Mouse (Mus musculus) cerebellum, postnatal 14 days (tissue): ENCODE measurements at regions not wholly inside any gene's neighbourhood (a gene's known extent, or its start where the extent isn't known, plus 50 kb on each side); places are given as distances from the start of the nearest gene placed in this dataset.
A peak's percentile ranks its signal among the peaks of the same experiment; 100 is the strongest.

ENCODE experiments used
- DNase-seq, 2 experiments: peaks; one replicate each; pipeline ENCODE4 v3.0.0; 2021; ENCODE audit warnings: mixed read lengths in 2 of 2

GRCm38 (mm10) chr5:82472146-82472545, 882.8 kb downstream of the Tecrl start:
- DNase-seq: no peak

DNA sequence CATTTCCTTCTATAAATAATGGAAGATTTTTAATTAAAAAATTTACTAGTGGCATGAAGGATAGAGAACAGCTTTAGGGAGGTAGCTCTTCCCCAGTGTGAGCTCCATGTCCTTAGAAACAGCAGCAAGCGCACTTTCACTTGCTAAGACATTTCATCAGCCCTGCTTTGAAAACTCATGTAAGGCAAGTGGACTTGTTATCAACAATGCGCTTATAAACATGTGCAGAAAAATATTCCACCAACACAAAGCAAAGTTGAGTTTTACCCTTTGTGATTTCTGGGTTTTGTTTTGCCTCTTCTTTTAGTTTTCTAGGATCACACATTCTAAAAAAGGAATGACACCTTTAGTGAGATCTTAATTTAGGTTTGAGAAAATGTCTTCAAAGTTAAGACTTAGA, 890.7 kb downstream of the Tecrl start:
- no peak for DNase-seq

DNA sequence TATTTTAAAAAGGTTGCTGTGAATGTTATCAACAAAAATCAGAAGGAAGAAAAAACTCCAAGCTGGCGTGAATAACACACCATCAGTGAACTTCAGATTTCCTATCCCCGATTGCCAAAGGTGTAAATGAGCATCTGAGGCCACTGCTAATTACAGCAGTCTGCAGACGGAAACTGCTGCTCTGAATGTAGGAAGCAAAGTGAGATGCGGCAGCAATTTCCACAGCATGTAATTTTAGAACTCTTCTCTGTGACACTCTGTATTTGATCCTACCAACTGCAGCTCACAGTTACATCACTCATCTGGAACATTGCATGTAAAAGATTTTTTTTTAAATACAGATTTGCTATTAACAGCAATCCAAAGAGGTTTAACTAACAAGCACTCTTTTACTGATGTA, 913.7 kb downstream of the Tecrl start:
- DNase-seq: no peak

- no peak for DNase-seq
Measured at GRCm38 (mm10) chr5:82440126-82440525, 914.9 kb downstream of the Tecrl start.

- DNase-seq: no peak
Measured at GRCm38 (mm10) chr5:82420396-82420795, 934.6 kb downstream of the Tecrl start.

DNA sequence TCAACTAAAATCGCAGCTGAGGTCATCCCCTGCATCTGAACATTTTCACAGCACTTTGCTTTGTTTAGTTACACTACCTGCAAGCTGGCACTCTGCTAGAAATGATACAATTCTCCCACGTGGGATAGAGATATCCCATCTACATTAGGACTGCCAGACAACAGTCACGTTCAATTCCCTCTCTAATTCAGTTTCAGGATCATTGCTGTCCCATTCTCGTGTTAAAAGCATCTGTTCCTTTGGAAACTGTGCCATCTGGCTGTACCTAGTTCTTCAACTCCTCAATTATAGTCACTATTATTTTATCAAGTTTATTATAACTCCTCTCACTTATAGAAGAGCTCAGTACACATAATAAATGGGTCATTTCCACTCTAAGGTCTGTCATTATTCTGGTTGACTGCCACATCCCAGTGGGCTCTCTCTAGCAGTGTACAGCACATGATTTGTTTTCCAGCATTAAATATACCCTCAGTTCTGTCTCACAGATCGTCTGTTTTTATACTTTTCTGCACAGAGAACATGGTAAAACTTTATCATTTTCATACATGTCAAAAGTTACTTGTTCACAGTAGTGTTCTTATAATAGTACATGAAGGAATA, 958.3 kb downstream of the Tecrl start:
- DNase-seq: peak; percentile 12 to 32

DNA sequence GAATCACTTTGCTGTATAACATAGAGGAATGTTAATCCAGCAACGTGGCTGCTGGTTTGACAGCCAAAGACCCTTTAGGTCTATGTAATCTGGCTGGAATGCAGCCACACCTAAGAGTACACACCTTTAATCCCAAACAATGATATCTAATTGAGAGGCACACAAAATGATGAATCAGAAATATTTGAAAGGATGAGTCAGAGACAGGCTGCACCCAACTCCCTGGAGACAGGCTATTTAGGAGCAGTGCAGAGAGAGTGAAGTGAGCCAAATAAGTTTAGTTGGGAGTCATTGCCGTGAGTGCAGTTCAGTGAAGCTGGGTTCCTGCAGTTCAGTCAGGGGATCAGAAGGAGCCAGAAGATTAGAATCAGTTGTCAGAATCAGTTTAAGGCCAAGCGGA, 993.4 kb downstream of the Tecrl start:
- DNase-seq: no peak

DNA sequence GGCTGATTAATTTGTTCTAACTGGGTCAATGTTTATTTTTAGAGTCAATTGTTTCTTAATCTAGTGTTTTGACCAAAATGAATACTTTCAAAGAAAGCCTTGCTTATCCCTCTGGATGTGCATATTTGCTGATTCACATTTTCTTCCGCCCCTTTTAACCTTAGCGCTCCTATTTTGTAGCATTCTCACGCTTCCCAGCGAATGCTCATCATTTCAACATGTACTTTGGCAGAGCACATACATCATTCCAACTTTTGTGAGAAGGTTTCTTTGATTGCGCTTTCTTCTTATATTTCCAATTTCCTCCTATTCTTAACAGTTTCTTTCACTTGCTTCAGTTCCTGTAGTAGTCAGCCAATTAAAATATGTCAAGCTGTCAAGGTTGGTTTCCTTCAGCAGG, 998.7 kb downstream of the Tecrl start:
- no peak for DNase-seq

DNA sequence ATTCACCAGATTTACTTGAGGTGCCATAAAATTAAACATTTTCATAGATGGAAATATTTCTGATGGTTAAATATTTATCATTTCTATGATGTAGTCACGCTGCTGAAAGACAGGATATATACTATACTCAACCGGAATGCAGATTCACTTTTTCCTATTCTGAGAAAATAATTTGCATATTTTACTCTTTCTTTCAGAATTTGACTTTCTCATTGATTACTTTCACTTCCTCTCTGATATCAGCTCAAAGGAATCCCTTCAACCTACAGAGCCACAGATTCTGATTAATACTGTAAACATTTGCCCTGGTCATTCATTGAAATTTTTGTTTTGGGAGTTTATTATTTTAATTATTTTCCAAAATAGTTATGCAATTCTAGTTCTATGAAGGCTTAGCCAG, 1003.9 kb downstream of the Tecrl start:
- DNase-seq: no peak

DNA sequence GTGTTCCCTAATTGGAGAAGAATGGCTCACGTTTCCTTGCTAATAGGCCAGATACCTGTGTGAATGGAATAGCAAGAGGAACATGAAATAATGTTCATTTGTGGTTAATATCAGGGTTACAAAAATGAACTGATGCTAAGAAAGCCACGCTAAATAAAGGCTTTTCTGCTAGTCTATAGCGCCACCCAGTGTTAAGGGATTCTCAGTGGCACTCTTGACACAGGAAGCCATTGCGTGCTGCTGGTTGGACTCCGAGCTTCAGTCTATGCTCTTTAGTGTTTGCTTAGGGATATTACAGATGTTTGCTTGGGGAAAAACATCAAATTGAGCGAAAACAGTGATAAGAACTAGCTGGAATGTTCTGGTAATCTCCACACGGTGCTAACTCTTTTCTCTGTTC, 1008.3 kb downstream of the Tecrl start:
- DNase-seq: peak; percentile 84 to 85

DNA sequence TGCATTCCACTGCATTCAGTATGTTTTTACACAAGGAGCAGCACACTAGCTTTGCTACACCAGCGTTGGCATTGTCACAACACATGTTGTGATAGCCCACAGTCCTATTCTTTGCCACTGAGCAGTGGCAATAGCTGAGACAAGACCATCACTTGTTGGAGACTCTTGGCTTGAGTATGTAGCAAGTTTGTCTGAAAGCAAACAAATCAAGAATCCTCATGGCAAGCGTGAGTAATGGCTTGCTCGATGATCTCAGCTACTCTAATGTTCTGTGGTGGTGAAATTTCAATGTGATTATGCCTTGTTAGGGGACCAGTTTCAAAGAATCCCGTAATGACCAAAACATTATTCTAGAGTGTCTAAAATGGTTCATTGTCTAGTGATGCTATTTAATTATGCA, 1030.6 kb downstream of the Tecrl start:
- DNase-seq: no peak

GRCm38 (mm10) chr5:82319709-82320333, 1035.2 kb downstream of the Tecrl start:
- DNase-seq: peak; percentile 9 to 22

- peak; percentile 29 to 32 for DNase-seq
Measured at GRCm38 (mm10) chr5:82312054-82312453, 1042.9 kb downstream of the Tecrl start.

DNA sequence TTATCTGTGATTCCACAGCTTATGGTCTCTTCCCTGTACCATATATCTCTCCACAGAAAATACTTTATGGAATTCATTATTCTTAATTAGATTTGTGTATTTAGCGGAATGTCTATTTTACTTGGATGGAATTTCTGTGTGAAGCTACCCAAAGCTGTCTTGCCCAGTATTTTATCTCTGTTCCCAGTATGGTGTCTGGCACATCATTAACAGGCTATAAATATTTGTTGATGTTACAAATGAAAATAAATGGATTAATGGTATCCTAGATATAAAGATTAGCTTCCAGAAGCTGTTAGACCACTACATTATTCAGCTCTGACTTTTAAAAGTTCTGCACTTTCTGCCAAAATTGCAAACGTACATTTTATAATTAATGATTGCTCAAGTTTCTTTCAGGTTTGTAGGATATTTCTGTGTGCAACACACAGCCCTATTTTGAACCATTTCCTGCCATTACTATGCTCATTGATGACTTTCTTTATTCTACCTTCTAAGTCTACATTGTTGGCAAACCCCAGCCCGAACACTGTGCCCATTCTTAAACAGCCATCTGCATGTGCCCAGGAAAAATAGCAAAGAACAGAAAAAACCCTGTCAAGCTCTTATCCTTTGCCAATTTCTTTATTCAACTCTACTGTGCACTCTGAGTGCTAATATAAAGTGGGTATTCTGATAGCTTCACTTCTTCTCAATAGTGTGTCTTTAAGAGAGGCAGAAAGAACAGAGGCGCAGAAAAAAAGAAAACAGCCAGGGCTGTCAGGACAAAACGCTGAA, 1066.7 kb downstream of the Tecrl start:
- DNase-seq: peak in 1 of 2 experiments; percentile 26

DNA sequence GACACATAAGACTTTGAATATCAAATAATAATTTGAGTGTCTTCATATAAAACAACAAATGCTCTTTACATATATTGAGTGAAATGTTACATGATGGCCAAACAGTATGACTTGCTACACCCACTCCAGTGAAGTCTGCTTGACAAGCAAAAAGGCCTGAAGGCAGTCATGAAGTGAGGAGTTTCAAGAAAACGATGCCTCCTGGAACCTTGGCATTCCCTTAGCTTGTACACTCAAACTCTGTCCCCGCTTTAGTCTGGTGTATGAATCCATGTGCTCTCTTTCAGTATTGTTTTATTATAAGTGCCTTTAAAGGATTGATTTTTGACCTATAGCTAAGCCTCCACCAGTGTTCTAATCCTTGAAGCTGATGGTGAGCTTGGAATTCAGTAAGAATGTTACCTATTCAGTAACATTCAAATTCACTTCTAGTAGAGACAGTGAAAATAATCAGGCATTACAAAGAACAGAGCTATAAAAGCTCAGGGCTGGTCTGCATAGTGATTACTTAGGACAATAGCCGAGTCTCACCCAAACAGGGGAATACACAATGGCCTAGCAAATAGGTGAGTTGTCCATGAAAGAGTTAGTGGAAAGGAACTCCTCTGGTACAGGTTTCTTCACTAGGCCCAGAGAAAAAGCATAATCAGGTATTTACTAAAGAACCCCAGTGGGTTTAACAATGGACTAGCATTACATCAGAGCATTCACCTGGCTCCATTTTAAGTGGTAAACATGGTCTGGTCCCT, 1101.5 kb downstream of the Tecrl start:
- no peak for DNase-seq

- no peak for DNase-seq
Measured at GRCm38 (mm10) chr5:82226329-82226728, 1128.7 kb downstream of the Tecrl start.

- no peak for DNase-seq
Measured at GRCm38 (mm10) chr5:82223622-82224021, 1131.4 kb downstream of the Tecrl start.

DNA sequence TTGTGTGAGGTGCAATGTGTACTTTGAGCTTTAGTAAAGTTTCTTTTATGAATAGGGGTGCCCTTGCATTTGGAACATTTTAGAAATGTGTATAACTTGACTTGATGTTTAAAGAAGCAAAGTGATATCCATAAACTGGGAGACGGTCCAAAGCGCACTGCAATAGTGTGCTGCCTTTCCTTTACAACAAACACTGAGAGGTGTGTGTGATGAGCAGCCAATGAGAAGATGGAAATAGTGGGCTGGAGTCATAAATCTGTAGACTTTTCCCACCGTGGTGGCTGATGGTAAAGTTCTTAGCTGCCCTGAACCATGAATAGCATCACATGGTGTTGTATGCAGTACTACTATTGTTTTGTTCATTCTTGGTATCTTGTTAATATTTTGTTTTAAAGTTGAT, 1151.4 kb downstream of the Tecrl start:
- DNase-seq: no peak
